Mouse (Mus musculus): ENCODE measurements at regions not wholly inside any gene's neighbourhood (a gene's known extent, or its start where the extent isn't known, plus 50 kb on each side); places are given as distances from the start of the nearest gene placed in this dataset.

DNA sequence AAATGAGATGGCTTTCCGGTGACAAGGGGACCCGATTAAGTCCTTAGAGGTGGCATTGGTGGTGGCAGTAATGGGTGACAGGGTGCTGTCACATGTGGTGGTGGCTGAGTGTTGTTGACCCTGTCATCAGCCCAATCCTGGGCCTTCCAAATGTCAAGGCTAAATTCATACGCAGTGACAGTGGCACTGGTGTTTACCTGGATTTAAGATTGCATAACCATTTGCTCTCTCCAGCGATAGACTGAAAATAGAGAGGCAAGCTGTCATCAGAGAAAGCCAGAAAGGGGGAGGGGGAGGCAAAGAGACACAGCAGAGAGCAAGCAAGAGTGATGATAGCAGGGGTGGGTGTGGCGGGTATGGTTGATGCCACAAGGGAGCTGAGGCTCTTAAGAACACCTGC lies 215.1 kb downstream of the Suds3 start:
- DNase-seq: no peak

DNA sequence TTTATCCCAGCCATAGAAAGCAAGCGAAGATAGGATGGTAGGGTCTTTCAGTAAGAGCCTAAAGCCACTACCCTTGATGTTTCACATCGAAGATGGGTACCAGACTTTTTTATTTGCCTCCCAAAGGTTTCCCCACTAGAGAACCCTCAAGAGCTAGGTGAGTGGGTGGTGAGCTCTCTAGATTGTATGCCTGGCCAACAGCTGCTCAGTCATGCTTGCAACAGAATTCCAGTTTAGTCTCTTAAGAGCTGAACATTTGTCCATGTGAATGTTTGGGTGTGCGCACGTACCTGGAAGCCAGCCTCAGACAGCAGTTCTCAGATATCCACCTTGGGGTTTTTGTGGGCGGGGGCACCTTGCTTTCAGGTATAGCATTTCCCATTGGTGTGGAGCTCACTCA lies 218.5 kb downstream of the Suds3 start:
- no peak for DNase-seq

DNA sequence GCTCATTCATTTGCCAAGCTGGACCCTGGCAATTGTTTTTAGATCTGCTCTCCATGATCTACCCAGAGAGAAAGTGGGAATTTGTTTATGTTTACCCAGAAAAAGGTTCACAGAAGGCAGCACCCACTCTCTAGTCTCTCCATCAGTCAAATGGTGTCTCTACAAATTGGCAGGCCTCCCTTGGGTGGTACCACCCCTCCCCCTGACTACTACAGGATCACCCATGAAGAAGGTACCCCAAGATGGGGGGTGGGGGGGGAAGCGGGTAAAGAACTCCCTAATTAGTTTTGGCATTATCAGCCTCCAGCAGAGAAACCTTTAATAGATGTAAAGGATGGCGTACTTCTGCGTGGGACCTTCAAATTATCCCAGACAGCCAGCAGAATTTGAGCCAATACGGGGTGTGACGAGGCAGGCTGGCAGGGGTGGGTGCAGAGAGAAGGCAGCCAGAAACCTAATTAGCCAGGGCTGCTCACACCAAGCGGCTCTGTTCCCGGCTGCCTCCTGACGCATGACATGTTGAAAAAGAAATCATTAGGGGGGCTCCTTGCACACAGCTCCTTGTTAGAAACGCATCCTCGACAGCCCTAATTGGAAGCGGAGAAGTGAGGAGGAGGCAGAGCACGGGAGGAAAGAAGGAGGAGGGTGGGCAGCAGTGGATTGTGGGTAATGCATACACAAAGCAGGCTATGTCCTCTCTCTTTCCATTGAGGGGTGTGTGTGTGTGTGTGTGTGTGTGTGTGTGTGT lies 220.7 kb downstream of the Suds3 start:
- DNase-seq: no peak

DNA sequence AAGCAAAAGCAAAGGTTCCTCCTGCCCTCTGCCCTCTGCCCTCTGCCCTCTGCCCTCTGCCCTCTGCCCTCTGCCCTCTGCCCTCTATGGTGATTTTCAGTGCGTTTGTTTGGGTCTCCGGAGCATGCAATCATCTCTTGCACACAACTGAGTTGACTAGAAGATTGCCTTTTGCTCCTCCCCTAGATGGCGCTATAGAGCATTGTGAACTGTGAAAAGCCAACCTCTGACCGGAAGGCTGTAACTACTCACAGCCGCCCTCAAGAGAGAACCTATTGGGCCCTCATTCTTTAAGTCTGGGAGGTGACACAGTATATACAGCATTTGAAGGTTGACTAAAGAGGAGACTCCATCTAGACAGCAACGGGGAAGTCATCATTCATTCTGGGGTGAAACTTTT lies 221.3 kb downstream of the Suds3 start:
- DNase-seq: no peak

DNA sequence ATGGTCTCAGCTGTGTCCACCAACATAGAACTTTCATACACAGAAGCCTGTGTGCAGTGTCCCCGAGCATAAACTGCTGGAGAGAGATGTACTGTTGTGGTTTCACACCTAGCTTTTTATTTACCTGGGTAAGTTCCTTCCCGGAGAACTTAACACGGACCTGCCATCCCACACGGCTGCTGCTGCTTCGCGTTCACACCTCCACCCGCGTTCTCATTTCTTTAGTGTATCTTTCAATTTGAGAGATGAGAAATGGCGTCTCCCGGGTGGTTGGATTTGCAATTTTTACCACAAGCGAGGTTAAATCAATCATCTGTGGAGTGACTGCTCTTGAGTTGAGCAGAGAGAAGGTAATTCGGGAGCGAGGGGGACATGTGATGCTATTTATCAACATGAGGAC lies 223.0 kb downstream of the Suds3 start:
- DNase-seq: no peak

DNA sequence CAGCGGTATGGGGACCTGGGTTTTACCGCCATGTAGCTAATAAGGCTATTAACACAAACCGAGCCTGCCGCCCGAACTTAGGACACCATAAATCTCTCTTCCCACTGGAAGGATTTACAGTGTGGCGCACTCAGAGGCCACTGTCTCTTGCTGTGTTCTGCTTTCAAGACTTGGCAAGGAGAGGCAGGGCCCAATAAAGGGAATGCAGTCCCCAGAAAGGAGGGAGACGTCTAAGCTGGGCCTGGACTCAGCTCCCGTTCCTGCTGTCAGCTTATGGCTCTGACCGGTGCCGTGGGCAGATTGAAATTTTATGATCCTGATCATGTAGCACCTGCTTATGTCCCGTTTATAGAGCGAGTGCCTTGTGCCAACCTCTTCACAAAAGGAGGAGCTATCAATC lies 226.7 kb downstream of the Suds3 start:
- DNase-seq: no peak

DNA sequence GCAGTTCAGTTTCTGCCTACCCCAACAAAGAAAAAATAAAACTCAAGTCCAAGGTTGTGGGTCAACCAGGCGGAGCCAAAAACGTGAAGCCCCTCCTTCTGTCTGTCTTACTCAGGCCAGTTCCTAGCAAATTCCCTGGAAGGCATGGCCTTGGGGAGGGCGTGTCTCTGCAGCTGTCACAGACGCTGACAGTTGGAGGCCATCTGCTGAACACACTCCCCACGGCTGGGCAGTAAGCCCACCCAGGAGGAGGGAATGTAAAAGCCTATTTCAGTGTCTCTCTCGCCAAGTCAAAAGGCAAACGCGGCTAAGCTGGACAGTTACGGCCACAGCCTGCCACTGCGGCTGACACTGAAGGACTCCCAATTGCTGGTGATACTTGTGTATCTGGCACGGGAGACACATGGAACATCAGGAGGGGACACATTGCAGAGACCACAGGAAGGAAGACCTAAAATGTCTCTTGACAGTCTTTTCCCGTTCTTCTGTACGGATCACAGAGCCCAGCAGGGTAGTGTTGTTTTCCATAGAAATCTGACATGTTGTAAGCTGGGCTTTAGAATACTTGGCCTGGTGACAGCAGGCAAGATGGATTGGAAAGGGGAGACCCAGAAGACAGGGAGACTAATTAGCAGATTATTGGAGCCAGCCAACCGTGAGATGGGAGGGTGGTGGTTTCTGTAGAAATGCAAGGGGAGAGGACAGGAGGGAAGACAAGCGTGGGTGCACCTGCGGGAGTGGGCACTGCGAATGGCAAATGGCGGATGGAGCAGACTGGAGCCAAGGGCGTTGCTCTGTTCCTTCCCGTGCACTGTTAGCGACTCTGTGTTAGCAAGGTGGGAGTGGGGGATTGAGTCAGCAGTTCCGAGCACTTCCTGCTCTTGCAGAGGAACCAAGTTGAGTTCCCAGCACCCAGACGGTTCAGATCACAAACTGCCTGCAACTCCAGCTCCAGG lies 229.5 kb downstream of the Suds3 start:
- DNase-seq: no peak

DNA sequence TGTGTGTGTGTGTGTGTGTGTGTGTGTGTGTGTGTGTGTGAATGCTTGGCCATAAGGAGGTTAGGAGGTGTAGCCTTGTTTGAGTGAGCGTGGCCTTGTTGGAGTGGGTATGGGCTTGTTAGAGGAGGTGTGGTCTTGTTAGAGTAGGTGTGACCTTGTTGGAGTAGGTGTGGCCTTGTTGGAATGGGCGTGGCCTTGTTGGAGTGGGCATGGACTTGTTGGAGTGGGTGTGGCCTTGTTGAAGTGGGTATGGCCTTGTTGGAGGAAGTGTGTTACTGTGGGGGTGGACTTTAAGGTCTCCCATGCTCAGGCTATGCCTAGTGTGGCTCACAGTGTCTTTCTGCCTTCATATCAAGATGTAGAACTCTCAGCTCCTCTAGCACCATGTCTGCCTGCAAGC lies 236.2 kb downstream of the Suds3 start:
- DNase-seq: no peak

DNA sequence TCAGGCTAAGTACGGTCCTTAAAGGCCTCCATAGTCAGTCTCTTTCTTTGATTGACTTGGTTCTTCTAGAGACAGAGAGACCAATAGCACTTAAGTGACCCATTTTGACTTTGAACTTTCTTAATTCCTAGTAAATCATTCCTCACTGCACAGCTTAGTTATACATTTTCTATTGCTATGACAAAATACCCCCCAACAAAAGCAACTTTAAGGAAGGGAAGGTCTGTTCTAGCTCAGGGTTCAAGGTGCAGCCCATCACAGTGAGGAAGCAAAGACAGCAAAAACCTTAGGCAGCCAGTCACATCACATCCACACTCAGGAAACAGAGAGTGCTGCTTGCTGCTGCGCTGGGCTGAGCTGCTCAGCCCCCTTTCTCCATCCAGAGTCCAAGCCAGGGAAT lies 241.0 kb downstream of the Suds3 start:
- no peak for DNase-seq

DNA sequence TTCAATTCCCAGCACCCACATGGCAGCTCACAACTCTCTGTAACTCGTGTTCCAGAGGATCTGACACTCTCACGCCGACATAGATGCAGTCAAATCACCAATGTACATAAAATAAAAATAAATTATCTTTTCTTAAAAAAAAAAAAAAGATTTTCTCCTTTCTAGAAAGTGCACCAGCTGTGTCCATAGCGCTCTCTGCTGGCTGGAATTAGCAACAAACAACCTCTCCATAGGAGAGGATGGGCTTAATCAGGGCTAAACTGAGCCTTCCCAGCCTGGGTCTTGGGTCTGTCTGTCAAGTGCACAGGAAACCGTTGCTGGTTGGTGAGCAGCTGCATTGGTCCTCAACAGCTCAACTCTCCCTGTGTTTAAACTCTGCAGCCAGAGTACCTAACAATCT lies 247.8 kb downstream of the Suds3 start:
- no peak for DNase-seq

DNA sequence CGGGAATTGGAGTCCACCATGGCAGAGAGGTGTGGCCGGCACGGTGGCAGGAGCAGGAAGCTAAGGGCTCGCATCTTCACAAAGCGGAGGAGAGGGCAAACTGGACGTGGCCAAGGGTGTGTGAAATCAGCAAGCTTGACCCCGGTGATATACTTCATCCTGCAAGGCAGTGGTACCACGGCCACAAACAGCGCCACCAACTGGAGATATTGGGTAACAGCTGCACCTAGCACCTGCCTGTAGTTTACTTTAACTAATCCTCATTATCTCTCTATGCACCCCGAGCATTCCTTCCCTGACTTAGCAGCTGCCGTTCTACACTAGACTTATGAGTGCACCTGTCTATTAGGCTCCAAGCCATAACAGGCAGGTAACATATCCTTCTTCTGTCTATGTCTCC lies 251.6 kb downstream of the Suds3 start:
- DNase-seq: no peak

DNA sequence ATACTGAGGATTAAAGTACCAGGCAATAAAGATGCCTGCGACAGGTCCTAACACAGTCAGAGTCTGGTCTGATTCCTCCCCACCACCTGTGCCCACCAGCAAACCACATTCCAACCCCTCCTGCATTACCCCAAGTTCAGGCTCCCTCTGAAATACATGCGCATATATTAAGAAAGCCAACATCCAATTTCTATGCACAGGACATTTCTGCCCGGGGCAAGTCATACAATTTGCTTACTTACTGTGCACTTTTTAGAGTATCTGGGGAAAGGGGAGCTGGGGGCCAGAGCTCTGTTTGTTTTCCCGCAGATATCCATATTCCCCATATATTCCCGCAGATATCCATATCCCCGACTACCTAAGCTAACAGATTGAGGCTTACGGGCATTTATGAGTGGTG lies 261.1 kb upstream of the Srrm4 start:
- DNase-seq: no peak

DNA sequence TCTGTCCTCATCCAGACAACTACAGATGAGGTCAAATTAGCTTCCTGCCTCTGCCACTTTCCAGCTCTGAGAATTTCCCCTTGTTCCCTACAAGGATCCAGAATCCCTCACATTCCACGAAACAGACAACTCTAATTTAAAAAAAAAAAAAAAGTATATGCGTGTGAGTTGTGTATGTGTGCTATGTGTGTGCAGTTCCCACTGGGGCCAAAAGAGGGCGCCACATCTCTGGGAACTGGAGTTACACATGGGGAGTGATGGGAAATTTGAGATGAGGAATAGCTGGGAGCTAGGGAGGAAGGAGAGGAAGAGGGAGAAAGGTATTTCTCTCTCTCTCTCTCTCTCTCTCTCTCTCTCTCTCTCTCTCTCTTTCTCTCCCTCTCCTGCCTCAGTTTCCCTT lies 240.3 kb upstream of the Srrm4 start:
- no peak for DNase-seq

DNA sequence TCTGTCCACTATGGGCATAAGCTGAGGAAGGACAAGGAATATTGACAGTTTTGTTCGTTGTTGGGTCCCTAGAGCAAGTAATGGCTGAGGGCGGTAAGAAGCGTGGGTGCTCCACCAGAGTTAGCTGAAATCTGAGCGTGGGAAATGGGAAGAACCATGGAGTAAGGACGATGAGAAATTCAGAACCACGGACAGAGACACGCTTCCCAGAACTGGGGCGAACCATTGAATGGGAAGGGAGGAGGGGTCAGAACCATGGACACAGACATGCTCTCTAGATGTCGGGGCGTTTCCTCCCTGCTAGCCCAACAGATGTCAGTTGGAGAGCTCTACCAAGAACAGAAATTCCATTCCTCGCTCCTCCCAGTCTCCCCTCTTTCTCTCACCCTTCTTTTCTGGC lies 238.2 kb upstream of the Srrm4 start:
- peak; percentile 17 for DNase-seq

DNA sequence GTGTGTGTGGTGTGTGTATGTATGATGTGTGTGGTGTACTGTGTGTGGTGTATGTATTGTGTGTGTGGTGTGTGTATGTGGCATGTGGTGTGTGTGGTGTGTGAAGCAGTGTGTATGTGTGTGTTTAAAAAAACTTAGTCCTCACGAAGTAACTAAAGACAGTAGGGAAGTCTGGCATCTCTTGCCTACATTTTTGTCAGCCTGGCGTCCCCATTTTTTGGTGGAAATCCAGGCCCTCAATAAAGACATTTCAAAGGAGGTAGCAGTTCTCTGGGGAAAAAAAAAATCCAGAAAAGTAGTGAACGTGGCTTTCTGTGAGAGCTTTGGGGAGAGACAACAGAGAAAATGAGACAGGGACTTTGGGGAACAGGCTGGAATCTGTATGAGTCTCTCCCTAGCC lies 231.6 kb upstream of the Srrm4 start:
- no peak for DNase-seq

DNA sequence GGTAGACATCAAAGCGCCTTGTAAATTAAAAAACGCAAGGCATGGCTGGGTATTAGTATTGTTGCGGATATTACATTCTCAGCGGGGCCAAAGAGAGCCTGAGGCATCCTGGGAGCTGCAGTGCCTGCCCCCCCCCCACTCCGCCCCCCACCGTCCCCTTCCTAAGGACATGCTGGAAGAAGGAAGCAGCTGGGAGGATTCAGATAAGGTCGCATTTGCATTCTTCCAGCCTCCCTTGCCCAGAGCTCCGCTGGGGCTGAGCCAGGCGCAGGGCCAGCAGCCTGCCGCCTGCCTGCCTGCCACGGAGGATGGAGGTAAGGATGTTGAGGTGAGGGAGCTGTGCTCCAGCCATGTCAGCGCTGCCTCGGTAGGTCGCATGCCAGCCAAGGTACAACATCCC lies 230.5 kb upstream of the Srrm4 start:
- DNase-seq: no peak

DNA sequence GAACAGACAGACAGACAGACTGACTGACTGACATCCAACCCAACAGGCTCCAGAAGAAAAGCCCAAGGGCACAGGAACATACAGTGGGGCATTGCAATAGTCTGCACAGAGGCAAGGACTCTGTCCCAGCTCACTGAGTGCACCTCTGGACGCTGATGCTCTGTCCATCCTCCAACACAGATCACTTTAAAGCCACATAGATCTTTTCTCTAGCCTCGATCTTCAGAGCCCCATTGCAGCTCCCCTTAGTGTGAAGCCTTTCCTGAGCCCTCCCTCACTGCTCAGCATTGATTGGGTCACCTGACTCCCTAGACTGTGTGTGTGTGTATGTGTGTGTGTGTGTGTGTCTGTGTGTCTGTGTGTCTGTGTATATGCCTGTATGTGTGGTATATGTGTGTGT lies 218.2 kb upstream of the Srrm4 start:
- DNase-seq: no peak

DNA sequence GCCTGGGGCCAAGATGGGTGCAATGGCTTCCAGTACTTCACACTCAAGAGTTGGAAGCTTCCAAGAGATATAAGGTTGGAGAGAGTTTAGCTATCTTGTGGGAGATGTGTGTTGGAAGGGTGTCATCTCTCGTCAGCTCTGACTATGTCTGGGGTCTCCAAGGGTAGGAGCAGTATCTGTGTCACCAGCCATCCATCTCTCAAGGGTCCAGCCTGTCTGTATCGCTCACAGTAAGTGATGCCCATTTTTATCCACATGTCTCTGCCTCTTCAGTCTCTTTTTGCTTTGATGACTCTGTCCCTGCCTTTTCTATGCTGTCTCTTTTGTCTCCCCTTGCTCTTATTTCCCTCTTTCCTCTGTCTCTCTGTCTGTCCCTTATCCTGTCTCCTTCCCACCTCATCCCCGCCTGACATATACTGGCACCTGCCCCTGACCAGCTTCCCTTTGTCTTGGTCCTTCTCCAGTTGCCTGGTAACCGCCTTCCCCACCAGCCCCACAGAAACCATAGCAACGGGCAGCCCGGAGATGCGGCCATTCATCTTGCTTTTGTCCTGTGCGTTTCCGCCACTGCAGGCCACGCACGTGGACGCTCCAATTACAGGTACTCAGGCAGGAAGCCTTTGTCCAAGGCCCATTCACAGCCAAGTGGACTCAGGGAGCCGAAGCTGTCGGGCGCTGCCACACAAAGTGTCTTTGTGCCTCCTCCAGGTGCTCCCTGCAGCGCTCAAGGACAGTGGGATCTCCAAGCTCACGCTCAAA lies 217.6 kb upstream of the Srrm4 start:
- DNase-seq: no peak

DNA sequence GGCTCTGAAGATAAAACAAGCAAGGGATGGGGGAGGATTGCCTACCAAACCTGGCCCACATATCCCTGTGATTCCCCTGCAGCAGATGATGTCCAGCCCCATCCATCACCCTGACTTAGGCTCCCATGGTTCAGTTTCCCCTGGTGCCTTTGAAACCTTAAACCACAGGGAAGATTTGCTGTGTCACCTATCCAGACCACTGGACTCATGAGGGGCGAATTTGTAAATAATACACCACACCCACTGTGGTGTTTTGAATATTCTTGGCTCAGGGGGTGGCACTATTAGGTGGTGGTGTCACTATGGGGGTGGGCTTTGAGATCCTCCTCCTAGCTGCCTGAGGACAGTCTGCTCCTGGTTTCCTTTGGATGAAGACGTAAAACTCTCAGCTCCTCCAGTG lies 205.8 kb upstream of the Srrm4 start:
- no peak for DNase-seq

DNA sequence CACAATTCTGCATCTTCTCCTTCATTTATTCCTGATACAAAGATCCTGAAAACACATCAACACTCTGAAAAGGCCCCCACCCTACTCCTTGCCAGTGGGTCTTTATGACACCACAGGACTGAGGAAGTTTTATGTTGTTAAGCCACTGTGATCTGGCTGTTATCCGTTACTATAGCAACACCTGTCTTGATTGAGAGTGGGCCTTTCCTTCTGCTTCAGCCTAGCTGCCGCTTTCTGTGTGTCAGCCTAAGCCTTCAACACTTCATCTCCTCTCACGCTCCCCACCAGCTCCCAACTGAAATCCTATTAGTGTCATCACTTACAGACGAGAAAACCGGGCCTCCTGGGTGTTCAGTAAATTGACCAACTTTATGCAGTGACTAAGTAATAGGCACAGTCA lies 203.6 kb upstream of the Srrm4 start:
- DNase-seq: no peak

DNA sequence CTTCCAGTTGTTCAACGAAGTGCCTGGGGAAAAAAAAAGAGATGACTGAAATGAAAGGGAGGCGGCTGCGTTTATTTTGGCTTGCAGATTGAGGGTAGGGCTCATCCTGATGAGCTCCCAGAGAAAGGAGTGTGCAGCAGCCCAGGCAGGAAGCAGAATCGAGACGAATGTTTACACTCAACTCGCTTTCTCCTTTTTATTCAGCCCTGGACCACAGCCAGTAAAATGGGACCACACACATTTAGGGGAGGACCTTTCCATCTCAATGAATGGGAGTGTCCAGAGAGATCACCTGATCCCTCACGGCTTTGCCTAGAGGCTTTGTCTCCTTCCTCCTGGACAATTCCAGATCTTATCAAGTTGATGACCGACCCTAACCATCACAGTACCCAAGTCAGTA lies 198.8 kb upstream of the Srrm4 start:
- no peak for DNase-seq

DNA sequence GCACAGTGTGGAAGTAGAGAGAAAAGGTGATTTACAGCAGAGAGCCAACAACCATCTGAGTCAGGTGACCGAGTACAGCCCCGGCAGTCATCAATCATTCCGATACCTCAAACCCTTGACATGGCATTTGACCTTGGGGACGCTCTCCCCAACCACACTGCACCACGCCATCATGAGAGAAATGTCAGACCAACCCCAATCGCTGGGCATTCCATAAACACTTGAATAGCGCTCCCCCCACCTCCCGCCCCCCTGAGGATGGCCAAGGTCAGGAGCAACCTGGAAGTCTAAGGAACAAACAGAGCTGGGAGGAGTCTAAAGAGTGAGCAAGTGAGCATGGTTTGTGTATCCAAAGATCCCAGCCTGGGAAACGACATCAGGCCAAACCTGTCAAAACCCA lies 198.2 kb upstream of the Srrm4 start:
- DNase-seq: no peak

DNA sequence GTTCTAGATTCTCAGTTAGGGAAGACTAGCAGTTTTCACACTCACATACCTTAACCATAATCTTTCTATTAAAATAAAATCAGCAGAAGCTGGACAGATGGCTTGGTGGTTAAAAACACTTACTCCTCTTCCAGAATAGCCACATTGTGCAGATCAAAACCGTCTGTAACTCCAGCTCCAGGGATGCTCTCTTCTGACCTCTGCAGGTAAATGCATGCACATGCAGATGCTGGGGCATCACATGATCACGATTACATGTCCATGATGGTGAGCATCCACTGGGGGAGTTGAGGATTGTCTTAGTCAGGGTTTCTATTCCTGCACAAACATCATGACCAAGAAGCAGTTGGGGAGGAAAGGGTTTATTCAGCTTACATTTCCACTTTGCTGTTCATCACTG lies 184.8 kb upstream of the Srrm4 start:
- no peak for DNase-seq

DNA sequence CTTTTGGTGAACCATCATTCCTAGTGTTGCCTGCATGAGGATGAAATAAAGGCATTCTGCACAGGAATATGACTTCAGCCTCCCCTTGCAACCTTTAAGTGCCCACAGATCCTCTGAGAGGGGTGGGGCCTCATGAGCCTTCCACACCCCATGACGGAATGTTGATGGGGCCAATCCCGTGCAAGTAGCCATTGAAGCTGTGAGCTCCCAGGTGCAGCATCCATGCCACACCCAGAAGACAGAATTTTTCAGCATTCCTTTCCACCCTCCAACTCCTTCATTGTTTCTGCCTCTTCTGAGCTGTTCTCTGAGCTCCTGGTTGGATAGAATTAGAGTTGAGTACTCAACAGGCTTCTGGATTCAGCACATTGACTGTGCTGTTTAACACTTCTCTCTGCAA lies 174.6 kb upstream of the Srrm4 start:
- no peak for DNase-seq
